Mouse (Mus musculus): ENCODE data around the gene Klhl31.

Klhl31 gene

GRCm38 (mm10) chr9:77695586-77695985 lies 59.3 kb downstream of the Klhl31 start:
- in situ Hi-C loops (cut with MboI, MseI) = no loop called here

- in situ Hi-C loops (cut with MboI, MseI) = no loop called here
Measured at GRCm38 (mm10) chr9:77703476-77703875, 67.2 kb downstream of the Klhl31 start.

- in situ Hi-C loops (cut with MboI, MseI) = no loop called here
Measured at GRCm38 (mm10) chr9:77704108-77704507, 67.8 kb downstream of the Klhl31 start.

DNA sequence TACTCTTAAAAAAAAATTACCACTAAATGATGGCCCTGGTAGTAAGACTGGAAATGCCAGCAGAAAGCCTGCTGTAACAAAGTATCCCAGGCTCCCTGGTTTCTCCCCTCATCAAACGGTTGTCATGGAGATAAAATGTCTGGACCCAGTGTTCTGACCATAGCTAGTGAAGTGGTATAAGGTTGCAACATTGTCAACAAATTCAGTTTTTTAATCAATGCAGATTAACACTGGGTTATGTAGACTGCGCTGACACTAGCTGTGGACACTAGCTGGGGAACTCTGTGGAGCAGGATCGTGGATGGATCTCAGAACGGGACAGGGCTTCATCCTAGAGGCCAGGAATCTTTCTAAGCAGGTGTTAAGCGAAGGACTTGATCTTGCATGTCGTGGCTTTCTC lies 70.2 kb downstream of the Klhl31 start:
- in situ Hi-C loops (cut with MboI, MseI) = no loop called here

DNA sequence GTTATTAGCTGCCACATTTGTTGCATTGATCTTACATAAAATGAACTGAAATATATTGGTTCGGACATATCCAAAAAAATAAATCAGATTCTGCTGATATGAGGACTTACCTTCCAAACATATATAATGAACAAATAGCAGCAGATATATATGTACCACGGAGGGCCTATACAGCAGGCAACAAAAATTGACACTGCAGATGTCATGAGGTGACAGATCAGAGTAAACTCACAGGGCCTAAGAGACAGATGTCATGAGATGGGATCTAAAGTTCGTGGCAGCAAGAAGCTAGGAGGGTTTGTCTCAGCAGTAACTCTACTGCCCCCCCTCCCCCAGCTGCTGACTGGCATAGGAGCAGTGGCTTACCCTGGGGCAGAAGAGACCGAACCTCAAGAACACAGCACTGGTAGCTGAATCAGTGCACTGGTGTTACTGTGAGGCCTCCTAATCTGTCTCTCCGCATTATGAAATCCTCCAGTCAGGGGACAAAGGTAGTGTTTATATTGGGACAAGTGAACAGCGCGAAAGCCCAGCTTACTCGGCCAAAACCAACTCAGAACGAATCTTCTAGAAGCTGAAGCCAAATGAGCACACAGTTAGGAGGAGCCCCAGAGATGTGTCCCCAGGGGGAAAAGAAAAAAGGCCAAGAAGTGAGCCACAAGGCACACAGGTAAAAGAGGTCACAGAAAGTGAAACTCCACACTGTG lies 71.3 kb downstream of the Klhl31 start:
- in situ Hi-C loops (cut with MboI, MseI) = no loop called here

DNA sequence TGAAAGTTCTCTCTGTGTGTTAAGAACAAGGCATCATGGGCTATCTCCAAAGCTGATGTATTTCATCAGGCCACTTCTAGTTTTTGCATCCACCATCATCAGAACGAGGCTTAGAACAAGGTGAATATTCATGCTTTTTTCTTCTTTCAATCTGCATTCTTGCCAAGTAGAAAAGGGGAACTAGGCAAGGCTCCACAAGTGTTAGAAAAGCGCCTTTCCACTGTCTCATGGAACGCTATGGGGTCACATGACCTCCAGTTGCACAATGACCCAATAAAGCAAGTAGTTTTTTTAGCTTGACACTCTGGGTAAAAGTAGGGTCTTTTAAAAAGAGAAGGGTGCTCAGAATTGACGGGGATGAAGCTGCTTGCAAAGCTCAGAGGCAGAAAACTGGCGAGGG lies 72.7 kb downstream of the Klhl31 start:
- in situ Hi-C loops (cut with MboI, MseI) = no loop called here
